11 mouse cellular contexts compared by ENCODE assay signal in genomic region chr11:114553992-114554391, GRCm38 (mm10).
DNase-seq lines count a peak whose midpoint lies in the region; ATAC-seq and TF ChIP-seq lines count a peak whose summit lies in the region.
"Had no signal": no experiment of that assay in that cellular context is flagged by ENCODE, and none has a peak within 500 bp of the region (broad histone marks: within the 10 kb centered on the region; RNA-seq: fewer than 3 reads in every experiment).

No protein-coding gene starts in this region.

- H3K9me3 ChIP-seq in heart, embryonic 16.5 days (replicated peaks; ENCODE audit: control insufficient read depth, low read length): no peaks in the 10 kb centered on the region
- H3K9me3 ChIP-seq in heart, postnatal 0 days (replicated peaks; ENCODE audit: control insufficient read depth, low read length): no peaks in the 10 kb centered on the region
- H3K9me3 ChIP-seq in forebrain, embryonic 16.5 days (ENCODE audit: control insufficient read depth, low read length): no peaks in the 10 kb centered on the region
- H3K9me3 ChIP-seq: embryonic facial prominence, embryonic 12.5 days had no signal

- ATAC-seq in heart, embryonic 16.5 days (replicated peaks; ENCODE audit: extremely low read depth, insufficient read depth, low FRiP score): 0 out of 2 replicates have a peak, but pooled peaks have one; percentile 32
- no peak for ATAC-seq in heart, postnatal 0 days (ENCODE audit: insufficient read depth, low read depth)
- ATAC-seq in forebrain, embryonic 16.5 days: no peak
- ATAC-seq: Patski had no signal

- no peaks in the 10 kb centered on the region for H3K36me3 ChIP-seq in heart, embryonic 16.5 days (ENCODE audit: control insufficient read depth, insufficient read depth)
- H3K36me3 ChIP-seq in heart, postnatal 0 days (replicated peaks; ENCODE audit: control insufficient read depth, insufficient read depth, low read length): no peaks in the 10 kb centered on the region
- H3K36me3 ChIP-seq in forebrain, embryonic 16.5 days (ENCODE audit: control insufficient read depth, insufficient read depth): no peaks in the 10 kb centered on the region
- H3K36me3 ChIP-seq: embryonic facial prominence, embryonic 12.5 days had no signal

- no peak overlapping the region for H3K4me3 ChIP-seq in heart, embryonic 16.5 days (ENCODE audit: low read length)
- no peak overlapping the region for H3K4me3 ChIP-seq in heart, postnatal 0 days (ENCODE audit: low read depth, low read length)
- no peak overlapping the region for H3K4me3 ChIP-seq in forebrain, embryonic 16.5 days (replicated peaks; ENCODE audit: low read length)
- H3K4me3 ChIP-seq: embryonic facial prominence, embryonic 12.5 days had no signal

- no peak for TF ChIP-seq EP300 in heart, postnatal 0 days (IDR thresholded peaks at IDR 0.05; ENCODE audit: low read depth)

- TF ChIP-seq CTCF in heart, postnatal 0 days (IDR thresholded peaks at IDR 0.05; ENCODE audit: low read depth): no peak

- 24% methylated on average over 13 of the region's 13 CpGs for WGBS in heart, embryonic 16.5 days
- WGBS in heart, postnatal 0 days: 27% methylated on average over 13 of the region's 13 CpGs
- 66% methylated on average over 13 of the region's 13 CpGs for WGBS in forebrain, embryonic 16.5 days

- DNase-seq in heart, adult 18-20 months: no peak
- DNase-seq in ES-CJ7 (ENCODE audit: low read depth, low spot score): peak; percentile 79
- peak; percentile 20 for DNase-seq in heart, postnatal 0 days (ENCODE audit: low spot score)
- peak; percentile 44 to 71 for DNase-seq in lung, postnatal 4 days
- DNase-seq in right cerebral cortex, postnatal 14 days: no peak
- DNase-seq in left cerebral cortex, adult 8-10 months (ENCODE audit: low spot score in 2 of 2): no peak
- DNase-seq: kidney, adult 8-10 months had no signal

- H3K4me1 ChIP-seq in heart, embryonic 16.5 days (ENCODE audit: control insufficient read depth, insufficient read depth, low read length): peaks cover 9% of the 10 kb centered on the region
- no peaks in the 10 kb centered on the region; the same call in 1 of the 2 replicates for H3K4me1 ChIP-seq in heart, postnatal 0 days (ENCODE audit: control insufficient read depth, insufficient read depth)
- H3K4me1 ChIP-seq in forebrain, embryonic 16.5 days (replicated peaks; ENCODE audit: control insufficient read depth, insufficient read depth, low read length): no peaks in the 10 kb centered on the region

- H3K4me2 ChIP-seq in heart, embryonic 16.5 days (ENCODE audit: low read depth, low read length): peak overlapping the region; percentile 28; the same call in 1 of the 2 replicates
- peak overlapping the region; percentile 2; the same call in 1 of the 2 replicates for H3K4me2 ChIP-seq in heart, postnatal 0 days (ENCODE audit: low read depth, low read length)
- H3K4me2 ChIP-seq in forebrain, embryonic 16.5 days (ENCODE audit: low read length): no peak overlapping the region
- H3K4me2 ChIP-seq: embryonic facial prominence, embryonic 12.5 days had no signal

- H3K27ac ChIP-seq in heart, embryonic 16.5 days (ENCODE audit: low read length): peak overlapping the region; percentile 49
- H3K27ac ChIP-seq in heart, postnatal 0 days (ENCODE audit: low read depth): peak overlapping the region; percentile 8; the same call in 1 of the 2 replicates
- no peak overlapping the region for H3K27ac ChIP-seq in forebrain, embryonic 16.5 days (ENCODE audit: low read length)
- H3K27ac ChIP-seq: embryonic facial prominence, embryonic 12.5 days had no signal

- H3K27me3 ChIP-seq in heart, embryonic 16.5 days (ENCODE audit: control insufficient read depth, insufficient read depth, low read length): no peaks in the 10 kb centered on the region; the same call in 1 of the 2 replicates
- no peaks in the 10 kb centered on the region for H3K27me3 ChIP-seq in heart, postnatal 0 days (ENCODE audit: control insufficient read depth, insufficient read depth, low read length)
- no peaks in the 10 kb centered on the region for H3K27me3 ChIP-seq in forebrain, embryonic 16.5 days (replicated peaks; ENCODE audit: control insufficient read depth, insufficient read depth, low read length)
- H3K27me3 ChIP-seq: embryonic facial prominence, embryonic 12.5 days had no signal

- H3K9ac ChIP-seq in heart, embryonic 16.5 days (ENCODE audit: low read length): no peak overlapping the region
- no peak overlapping the region for H3K9ac ChIP-seq in heart, postnatal 0 days (replicated peaks; ENCODE audit: low read depth, low read length)
- no peak overlapping the region for H3K9ac ChIP-seq in forebrain, embryonic 16.5 days (replicated peaks; ENCODE audit: low read depth, low read length)
- H3K9ac ChIP-seq: embryonic facial prominence, embryonic 12.5 days had no signal

Comparison
In these comparisons a context has a peak if more than half of its experiments do, and no peak if none do; other contexts are left out.
1. DNase-seq: peak in ES-CJ7 (single experiment), heart, postnatal 0 days (single experiment) and lung, postnatal 4 days (2 of 2); none in heart, adult 18-20 months (0 of 2), right cerebral cortex, postnatal 14 days (single experiment) and left cerebral cortex, adult 8-10 months (0 of 2).